Mouse (Mus musculus) megakaryocyte-erythroid progenitor cell, adult 5-6 weeks (primary cell): Measurements from ENCODE around the gene Cd160. TPM values are rescaled to one million over a fixed set of nuclear protein-coding genes. Genes with fewer than 3 reads are reported as not detected.

ENCODE experiments used
- ATAC-seq: replicated peaks from 2 replicates; pipeline ENCODE4 v1.8.0; 2016; ENCODE audit warnings: mild to moderate bottlenecking, inconsistent platforms; ENCODE audit not compliant: severe bottlenecking, poor library complexity, low FRiP score, low TSS enrichment
- total RNA-seq, 2 experiments: library from RNA; stranded (forward) in 1 of 2; stranded (reverse) in 1 of 2; fragments of 200-1000, 215-1000 nt in 1 of 2; fragments of >200 nt in 1 of 2; fragmentation: Nextera tagmentation in 1 of 2; gene quantifications; 2 replicates each; pipeline ENCODE4 v1.2.3; 2014 to 2017

Gene Cd160
- total RNA-seq (2014; fragmentation: Nextera tagmentation) (0.76 and 3.2 TPM in 2 replicates), total RNA-seq (2017) (0.46 and 2.0 TPM in 2 replicates)

DNA sequence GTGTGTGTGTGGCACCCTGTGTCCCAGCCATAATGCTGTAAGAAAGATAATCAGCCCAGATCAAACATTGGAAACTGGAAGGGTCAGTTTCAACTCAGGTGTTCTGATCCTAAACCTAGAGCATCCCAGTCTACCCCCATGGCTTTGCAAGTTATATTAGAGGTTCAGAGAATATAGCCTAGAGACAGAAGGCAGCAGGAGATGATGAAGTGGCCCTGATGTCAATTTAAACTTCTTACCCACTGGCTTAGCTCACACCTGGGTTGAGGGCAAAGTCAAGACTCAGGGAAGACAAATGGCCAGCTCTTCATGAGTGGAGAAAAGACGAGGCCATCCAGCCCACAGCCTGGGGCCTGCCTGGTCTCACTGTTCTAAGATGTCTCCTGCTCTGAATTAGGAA is at the start of gene Cd160, which contains the start of gene Pdzk1:
TSS of gene Cd160 (minus strand) at position 368 of the 400 bp plus-strand sequence.
TSS of gene Pdzk1 (plus strand) at position 301 of the 400 bp plus-strand sequence.
- no peak for ATAC-seq

DNA sequence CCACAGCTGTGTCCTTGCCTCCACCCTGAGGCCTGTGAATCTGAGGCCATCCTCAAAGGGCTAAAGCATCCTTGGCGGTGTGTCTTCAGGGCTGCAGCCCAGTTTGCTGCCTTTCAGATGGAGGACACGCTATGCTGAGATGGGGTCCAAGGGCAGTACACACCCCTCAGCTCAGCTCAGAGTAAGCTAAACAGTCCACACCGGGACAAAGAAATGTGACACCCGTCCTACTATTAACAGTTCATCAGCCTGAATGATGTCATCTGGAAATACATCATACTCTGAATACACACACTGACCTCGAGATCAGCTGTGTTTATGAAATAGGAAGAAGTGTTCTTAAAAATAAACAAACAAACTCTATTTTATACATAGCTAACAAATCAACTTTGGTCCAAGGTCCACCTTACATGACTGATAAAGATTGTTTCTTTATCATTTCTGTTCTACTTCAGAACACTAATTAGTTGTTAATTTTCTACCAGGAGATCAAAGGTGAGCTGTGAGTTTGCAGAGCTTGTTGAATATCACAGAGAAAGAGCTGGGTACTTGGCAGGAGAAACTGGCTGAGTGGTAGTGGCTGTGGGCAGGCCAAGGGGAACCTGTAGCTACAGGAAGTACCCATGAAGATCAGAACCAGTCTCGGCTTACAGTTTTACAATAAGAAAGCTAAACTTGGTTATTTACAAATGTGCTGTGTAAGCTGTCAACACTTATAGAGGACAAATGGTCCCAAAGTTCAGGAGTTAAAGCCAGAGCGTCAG is 45.8 kb upstream of the Cd160 start:
- ATAC-seq: no peak

DNA sequence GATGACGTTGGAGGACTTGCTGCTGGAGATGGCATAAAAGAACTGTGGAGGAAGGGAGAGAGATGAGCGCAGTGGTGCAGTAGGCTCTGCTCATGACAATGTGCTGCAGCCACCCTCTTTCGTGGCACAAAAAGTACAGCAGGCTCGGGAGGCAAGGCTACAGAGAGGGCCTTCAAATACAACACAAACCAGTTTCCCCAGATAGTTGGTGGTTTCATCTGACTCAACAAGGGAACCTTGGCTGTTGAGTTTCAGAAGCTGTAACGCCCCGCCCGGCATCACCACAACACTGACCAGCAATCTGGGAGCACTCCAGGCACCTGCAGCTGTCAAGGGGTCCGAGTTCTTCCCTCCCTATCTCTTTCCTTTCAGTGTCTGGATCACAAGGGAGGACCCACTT is 43.4 kb upstream of the Cd160 start:
- no peak for ATAC-seq

DNA sequence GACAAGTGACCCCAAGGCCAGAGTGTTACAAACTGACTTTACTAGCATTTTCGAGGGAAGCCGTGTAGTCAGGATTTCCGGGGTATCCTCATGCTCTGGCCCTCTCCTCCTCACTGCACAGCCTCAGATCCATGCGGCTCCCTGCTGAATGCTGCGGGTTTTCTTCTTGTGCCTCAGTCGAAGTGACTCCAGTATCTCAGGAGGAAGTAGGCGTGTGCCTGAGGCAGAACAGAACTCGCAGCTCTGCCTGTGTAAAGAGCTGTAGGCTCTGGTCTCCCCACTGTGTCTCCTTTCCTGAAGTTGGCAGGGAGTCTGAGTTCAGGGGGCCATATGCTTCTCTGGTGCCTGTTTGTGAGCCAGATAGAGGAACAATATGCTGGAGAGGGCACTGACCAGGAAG is 41.9 kb upstream of the Cd160 start:
- ATAC-seq: no peak

DNA sequence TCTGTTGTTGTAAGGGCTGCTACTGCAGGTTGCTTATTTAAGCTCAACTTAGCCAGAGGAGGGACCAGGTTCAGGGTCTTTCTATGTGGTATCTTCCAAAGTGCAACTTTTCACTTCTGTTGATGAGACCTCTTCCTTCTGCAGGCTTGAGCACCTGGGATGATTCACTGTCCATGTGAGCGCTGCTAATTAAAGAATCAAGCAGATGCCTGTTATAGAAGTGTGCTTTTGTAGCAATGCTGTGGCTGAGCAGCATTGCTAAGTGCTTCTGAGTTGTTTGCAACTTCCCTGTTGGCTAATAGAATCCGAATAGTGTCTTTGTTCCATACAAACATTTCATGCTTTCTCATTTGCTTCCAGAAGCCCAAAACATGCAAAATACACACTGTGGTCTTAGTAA is 41.1 kb upstream of the Cd160 start:
- ATAC-seq: no peak

DNA sequence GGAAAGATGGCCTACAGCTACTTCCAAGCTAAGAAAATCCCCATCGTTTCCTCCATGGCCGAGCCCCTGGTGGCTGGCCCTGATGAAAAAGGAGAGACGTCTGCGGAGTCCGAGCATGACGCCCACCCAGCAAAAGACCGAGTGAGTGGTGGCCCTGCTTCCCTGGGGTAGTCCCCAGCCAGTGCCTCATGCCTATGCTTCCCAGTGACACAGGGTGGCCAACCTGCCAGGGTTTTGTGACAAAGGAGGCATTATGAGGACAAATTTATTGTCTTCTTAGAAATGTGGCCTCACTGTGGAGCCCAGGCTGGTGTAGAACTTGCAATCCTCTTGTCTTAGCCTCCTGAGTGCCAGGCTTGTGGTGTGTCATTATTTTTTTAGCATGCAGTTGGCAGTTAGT is 39.9 kb upstream of the Cd160 start:
- no peak for ATAC-seq

DNA sequence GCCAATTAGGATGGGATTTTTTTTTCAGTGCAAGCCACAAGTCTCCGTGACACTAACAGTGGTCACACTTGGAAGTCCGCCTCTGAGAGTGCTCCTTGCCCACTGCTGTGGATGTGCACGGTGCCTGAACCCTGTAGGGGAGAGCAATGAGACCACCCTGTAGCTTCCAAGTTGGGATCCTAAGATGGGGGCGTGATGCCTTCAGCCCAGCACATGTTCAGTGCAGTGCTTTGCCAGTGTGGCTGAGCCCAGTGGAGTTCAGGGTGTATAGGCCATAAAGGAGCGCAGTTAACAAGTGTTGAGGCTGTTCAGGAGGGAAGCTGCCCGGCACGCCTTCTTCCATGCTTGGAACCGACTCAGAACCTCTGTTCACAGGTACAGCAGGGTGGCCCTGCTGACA is 39.4 kb upstream of the Cd160 start:
- no peak for ATAC-seq

DNA sequence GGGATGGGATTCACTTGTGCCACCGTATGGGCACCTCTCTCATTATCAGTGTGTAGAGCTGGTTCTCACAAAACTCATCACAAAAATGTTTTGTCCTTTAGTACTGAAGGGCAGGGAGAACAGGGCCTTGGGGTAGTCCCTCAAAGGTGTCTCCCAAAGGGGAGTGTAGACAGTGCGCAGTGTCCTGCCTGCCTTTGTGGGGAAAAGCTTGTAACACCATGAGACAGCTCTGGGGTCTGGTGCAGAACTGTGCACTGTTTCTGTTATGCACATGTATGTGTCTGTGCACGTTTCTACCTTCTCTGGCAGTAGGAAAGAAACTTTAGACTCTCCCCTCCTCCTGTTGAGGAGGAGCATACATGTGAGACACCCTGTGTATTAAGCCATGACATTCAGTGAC is 38.7 kb upstream of the Cd160 start:
- ATAC-seq: 0 out of 2 replicates have a peak, but pooled peaks have one; percentile 30

DNA sequence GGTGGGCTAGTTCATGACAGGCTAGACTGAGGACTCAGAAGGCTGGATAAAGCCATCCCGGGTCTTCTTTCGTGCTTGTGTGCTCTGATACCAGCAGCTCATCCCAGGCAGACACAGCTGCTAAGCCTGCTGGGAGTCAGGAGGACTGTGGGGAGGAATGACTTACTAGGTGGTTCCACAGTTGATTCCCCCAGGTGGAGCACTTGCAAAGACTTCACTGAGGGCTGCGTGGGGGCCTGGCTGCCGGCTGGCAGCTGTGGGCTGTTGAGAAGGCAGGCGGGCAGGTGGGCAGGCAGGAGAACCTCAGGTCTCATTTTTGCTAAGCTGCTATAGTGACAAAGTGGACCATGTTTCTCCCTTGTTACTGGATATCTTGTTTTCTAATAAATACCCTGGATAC is 31.3 kb upstream of the Cd160 start:
- ATAC-seq: no peak

DNA sequence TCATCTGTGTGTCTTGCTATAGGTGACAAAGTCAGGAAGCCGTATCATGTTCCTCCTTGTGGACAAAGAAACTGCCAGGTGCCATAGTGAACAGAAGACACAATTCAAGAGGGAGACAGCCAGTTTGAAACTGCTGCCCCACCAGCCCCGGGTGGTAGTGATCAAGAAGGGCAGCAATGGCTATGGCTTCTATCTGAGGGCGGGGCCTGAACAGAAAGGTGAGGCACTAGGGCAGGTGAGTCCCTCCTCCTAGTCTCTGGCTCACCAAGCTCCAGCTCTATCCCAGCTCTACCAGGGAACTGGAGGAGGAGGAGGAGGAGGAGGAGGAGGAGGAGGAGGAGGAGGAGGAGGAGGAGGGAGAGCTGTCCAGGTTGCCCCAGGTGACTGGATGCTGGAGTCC is 26.7 kb upstream of the Cd160 start:
- no peak for ATAC-seq

DNA sequence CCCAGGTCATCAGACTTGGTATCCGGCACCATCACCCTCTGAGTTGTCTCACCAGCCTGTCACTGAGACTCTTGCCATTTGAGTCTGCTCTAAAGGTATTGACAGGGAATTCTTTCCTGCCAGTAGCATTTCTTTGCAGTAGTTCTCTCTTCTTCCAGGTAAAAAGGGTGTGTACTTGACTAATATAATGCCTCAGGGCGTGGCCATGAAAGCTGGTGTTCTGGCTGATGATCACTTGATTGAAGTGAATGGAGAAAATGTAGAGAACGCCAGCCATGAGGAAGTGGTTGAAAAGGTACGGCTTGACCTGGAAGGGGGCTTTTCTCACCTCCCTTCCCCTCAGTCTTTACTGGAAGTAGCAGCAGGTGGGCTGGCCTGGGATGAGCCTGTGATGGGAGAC is 25.2 kb upstream of the Cd160 start:
- ATAC-seq: no peak

DNA sequence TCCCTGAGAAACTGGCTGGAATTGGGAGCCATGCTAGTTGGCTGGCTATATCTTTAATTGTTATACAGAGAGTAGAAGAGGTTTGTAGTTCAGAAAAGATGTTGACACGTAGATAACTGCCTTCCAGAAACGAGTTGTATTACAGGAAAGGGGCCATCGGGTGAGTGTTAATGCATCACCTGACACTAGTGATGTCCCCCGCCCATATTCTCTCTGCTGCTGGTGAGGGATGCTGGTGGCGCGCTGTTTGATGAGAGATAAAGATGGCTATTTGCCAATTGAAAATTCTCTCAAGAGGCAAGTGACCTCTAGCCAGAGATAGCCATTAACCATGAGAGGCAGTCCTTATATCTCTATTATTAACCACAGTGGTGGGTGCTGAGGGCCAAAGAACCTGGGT is 23.4 kb upstream of the Cd160 start:
- no peak for ATAC-seq

DNA sequence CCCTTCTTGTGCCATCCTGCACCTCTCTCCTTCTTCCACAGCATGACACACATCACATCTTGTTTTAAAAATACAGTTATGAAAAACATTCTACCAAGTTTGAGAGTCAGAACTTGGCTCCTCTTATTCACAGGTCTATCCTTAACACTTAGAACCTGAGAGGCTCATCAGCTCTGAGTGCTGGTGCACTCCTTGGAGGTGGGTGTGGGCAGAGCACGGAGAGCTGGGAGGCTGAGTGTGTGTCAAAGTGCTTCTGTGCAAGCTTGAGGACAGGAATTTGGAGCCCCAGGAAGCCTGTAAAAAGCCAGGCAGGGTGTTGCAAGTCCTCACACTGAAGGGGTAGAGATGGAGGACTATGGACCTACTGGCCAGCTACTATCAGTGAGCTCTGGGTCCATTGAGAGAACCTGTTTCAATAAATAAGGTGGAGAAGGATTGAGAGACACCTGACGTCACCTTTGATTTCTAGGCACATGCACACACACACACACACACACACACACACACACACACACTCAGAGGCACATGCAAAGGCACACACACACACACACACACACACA is 20.1 kb upstream of the Cd160 start:
- no peak for ATAC-seq

DNA sequence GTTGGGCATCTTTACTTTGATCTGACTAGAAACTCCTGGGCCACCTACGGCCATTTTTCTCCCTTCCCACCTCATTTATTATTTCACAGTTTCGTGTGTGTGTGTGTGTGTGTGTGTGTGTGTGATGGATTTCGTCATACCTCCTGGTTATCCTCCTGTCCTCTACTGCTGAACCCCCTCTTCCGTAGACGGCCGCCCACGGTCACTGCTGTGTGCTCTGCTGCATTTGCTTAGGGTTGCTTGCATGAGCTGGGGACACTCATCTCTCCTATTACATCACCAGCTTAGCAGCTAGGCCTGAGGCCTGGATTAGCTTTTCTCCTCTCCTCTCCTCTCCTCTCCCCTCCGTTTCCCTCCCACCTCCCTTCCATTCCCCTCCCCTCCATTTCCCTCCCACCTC is 19.3 kb upstream of the Cd160 start:
- ATAC-seq: no peak

DNA sequence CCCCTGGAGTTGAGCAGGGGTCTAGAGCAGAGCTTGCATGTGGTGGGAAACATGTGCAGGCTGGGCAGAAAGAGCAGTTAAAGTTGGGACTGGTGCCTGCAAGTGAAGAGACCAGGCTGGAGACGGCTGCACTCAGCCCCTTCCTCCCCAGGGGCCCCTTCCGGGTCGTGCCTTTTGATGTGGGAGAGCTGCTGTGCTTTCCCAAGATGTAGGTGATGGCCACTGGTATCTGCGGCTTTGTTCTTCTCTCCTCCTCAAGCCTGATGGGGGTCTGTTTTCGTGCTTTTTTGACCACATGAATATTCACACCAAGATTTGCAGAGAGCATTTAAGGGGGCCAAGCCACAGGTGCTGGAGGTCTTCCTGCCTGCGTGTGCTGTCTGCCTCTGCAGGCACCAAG is 18.5 kb upstream of the Cd160 start:
- no peak for ATAC-seq

DNA sequence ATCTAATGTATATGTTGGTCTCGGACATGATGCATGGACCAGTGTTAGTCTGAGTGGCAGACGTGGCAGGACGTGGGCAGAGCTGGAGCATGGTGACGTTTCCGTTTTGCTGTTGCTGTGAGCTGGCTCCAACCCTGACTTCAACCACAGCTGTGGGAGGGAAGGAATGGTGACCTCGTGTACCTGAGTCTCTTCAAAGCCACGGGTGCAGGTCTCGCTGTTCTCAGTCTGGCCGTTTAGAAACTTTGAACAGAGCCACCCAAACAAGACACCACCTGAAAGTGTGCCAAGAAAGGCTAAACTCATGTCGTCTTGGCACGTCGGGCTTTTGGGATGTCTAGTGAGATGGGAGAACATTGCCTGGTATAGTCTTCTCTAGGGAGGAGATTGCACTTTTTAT is 17.8 kb upstream of the Cd160 start:
- no peak for ATAC-seq

DNA sequence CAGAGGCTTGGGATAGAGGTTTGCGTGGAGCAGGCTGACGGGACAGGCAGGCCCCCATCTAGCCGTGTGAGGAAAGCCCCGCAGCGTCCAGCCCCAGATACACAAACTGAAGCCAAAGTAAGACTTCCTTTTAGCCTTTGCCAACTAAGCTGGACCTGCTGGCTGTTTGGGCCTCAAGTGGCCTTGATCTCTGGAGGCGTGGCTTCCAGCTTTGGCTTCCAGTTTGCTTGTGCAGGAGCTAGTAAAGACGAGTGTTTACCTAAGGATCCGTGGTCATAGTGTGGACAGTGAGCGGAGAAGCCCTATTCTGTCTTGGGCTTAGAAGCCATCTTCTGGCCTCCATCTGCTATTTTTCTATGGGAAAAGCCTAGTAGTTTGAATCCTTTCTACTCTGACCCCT is 16.7 kb upstream of the Cd160 start:
- no peak for ATAC-seq

DNA sequence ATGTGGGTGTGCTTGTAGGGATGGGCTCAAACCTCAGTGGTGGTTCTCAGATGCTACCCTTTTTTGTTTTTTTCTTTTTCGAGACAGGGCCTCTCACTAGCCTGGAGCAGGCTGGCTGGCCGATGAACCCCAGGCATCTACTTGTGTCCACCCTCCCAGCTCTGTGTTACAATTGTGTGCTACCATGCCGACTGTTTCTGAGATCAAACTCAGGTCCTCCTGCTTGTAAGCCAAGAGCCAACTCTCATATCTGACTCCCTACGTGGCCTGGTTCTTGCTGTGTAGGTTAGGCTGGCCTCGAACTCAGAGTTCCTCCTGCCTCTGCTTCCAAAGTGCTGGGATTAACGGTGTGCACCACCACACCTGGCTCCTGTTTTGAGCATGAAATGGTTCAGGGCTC is 16.0 kb upstream of the Cd160 start:
- ATAC-seq: no peak

DNA sequence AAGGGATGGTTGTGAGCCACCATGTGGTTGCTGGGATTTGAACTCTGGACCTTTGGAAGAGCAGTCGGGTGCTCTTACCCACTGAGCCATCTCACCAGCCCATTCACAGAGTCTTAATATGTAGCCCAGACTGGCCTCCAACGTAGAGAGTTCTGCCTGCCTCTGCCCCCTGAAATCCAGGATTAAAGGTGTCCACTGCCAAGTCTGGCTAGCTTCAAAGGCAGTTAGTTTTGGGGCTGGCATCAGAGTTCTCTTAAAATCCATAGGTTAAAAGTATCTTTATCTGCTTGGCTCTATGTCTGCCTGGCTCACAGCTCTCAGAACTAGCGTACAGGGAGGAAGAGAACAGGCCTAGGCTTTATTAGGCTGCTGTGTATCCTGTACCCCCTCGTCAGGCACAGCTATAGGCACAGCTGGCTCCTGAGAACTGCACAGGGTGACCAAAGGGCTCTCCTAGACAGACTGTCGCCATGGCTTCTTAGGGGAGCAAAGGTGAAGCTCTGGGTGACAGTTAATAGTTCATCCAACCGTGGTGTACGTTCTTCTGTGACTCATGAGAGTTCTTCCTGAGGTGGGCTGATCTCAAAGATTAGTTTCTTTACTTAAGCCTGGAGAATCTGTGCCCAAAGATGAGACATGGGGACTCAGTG is 10.0 kb upstream of the Cd160 start:
- ATAC-seq: no peak

DNA sequence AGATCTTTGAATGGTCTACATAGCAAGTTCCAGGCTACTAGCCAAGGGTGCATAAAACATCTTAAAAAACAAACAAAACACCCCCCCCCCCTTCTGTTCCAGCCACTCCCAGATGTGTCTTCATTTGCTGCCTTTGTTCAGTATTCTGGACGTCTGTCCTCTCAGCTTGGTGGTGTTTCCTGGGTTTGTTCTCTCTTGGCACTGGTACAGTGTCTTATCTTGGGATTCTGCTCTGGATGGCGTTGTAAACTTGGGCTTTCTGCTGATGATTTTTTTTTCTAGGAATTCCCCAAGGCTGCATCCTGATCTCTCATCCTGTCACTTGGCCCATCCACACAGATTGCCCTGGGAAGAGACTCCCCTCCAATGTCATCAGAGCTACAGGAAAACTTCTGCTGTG is 7.3 kb upstream of the Cd160 start:
- ATAC-seq: no peak
